Mouse (Mus musculus) spleen, adult 10 weeks (tissue): ENCODE measurements around the gene Bdnf. TPM values are rescaled to one million over a fixed set of nuclear protein-coding genes. Genes with fewer than 3 reads are reported as not detected.

Experiments
- polyA plus RNA-seq: library from polyadenylated mRNA; stranded (reverse); fragments of 350-450 nt; fragmentation: Illumina TruSeq; extraction: RNeasy Lipid Tissue Mini Kit (QIAGEN cat#74804); gene quantifications from one replicate; pipeline ENCODE4 v1.2.3, GENCODE M21; 2015; ENCODE audit warnings: low replicate concordance; ENCODE audit not compliant: insufficient read depth

The Bdnf gene
- not detected for polyA plus RNA-seq

GRCm38 (mm10) chr2:109674532-109674931 is at the start of gene Bdnf:
Gene Bdnf (plus strand): TSS chr2:109674700.

Other genes with a start within 250 kb of the Bdnf start
- 70.8 TPM for gene Lin7c, start 216.2 kb downstream of the Bdnf start, polyA plus RNA-seq
- gene Lgr4, start 242.9 kb downstream of the Bdnf start, polyA plus RNA-seq, result 2.6 TPM